Mouse (Mus musculus) liver, adult 2 months (tissue): ENCODE measurements around the gene Mroh7. TPM values are rescaled to one million over a fixed set of nuclear protein-coding genes. Genes with fewer than 3 reads are reported as not detected.
A peak's percentile ranks its signal among the peaks of the same experiment; 100 is the strongest.
"Not testable (repeated sequence)": the region's sequence is repeated elsewhere in the genome, so short reads cannot be mapped to it uniquely, and the experiment has no call there.

Experiments
- DNase-seq: peaks from one replicate; pipeline ENCODE4 v3.0.0-alpha.2; 2011; ENCODE audit warnings: low read depth, low spot score; ENCODE audit errors: extremely low read depth
- H3K27ac ChIP-seq: fragments of 200-500 bp; replicated peaks from 2 replicates; pipeline ENCODE4 v1.5.1; 2012; ENCODE audit warnings: low read depth, mild to moderate bottlenecking, control low read depth, inconsistent platforms, low read length; ENCODE audit not compliant: insufficient read depth
- H3K27me3 ChIP-seq: fragments of 200-500 bp; 2 replicates; pipeline ENCODE4 v1.6.1; 2012; ENCODE audit warnings: mild to moderate bottlenecking, moderate library complexity, low read length, inconsistent platforms; ENCODE audit not compliant: control insufficient read depth, insufficient read depth
- H3K36me3 ChIP-seq: fragments of 200-500 bp; 2 replicates; pipeline ENCODE4 v1.6.1; 2012; ENCODE audit warnings: low read length, inconsistent platforms; ENCODE audit not compliant: control insufficient read depth, insufficient read depth
- H3K4me1 ChIP-seq: fragments of 200-500 bp; 2 replicates; pipeline ENCODE4 v1.6.1; 2011; ENCODE audit warnings: low read length; ENCODE audit not compliant: control insufficient read depth, insufficient read depth
- H3K4me3 ChIP-seq: fragments of 200-500 bp; 2 replicates; pipeline ENCODE4 v1.5.1; 2011; ENCODE audit warnings: low read depth, mild to moderate bottlenecking, control low read depth, low read length, moderate library complexity; ENCODE audit not compliant: insufficient read depth
- H3K79me2 ChIP-seq: fragments of 200-500 bp; 2 replicates; pipeline ENCODE4 v1.6.1; 2012; ENCODE audit warnings: inconsistent platforms, mild to moderate bottlenecking, low read length, moderate library complexity; ENCODE audit not compliant: control insufficient read depth, insufficient read depth
- H3K9ac ChIP-seq: fragments of 200-500 bp; 2 replicates; pipeline ENCODE4 v1.6.1; 2012; ENCODE audit warnings: low read depth, mild to moderate bottlenecking, control low read depth, inconsistent platforms, low read length
- CTCF ChIP-seq: fragments of 200-500 bp; IDR thresholded peaks from 2 replicates; pipeline ENCODE4 v1.5.1; 2011; ENCODE audit warnings: low read depth, low read length, control low read depth
- POLR2A ChIP-seq: fragments of 200-500 bp; IDR thresholded peaks from 2 replicates; pipeline ENCODE4 v1.6.1; 2011; ENCODE audit warnings: low read length, control low read depth; ENCODE audit not compliant: insufficient read depth; ENCODE audit errors: extremely low read depth
- WGBS: fragments of 180-500 bp; shearing (Covaris S2); methylation state at CpG from one replicate; pipeline ENCODE4 v1.1.7; 2018; 5-methylcytosine and 5-hydroxymethylcytosine counted together
- polyA plus RNA-seq: library from polyadenylated mRNA; depleted of rRNA; stranded (reverse); fragments of >200 nt; gene quantifications from 2 replicates; pipeline ENCODE4 v1.2.3, GENCODE M21; 2012
- total RNA-seq: library from RNA; depleted of rRNA; stranded (reverse); fragments of >200 nt; gene quantifications from 2 replicates; pipeline ENCODE4 v1.2.3, GENCODE M21; 2014

The Mroh7 gene
- total and polyA plus RNA-seq, 2 experiments = under 0.01 to 0.69 TPM

DNA sequence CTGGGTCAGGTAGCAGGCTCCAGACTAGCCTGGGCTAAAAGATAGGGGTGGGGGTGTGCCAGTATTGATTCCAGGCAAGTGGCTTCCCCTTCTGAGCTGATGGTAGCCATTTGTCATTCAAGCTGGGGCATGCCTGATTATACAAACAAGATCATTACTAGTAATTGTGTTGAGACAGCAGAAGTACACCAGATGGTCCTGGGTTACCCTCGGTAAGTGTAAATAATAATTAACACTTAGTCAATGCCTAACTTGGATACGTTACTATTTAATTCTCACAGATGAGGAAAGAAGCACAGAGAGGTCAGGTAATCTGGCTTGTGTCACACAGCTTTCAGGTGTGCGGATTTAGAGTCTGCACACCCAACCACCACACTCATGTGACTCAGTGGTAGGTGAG, 7.2 kb upstream of the Mroh7 start:
- Histone ChIP-seq H3K79me2 (no peaks in the 10 kb centered on the region), H3K36me3 (no peaks in the 10 kb centered on the region), H3K27ac (no peak overlapping the region), H3K4me3 (no peak overlapping the region), H3K4me1 (no peaks in the 10 kb centered on the region), H3K27me3 (no peaks in the 10 kb centered on the region), H3K9ac (no peak overlapping the region)
- DNase-seq = no peak
- WGBS = 59% methylated on average over 3 of the region's 3 CpGs
- TF ChIP-seq CTCF (no peak), POLR2A (no peak)

DNA sequence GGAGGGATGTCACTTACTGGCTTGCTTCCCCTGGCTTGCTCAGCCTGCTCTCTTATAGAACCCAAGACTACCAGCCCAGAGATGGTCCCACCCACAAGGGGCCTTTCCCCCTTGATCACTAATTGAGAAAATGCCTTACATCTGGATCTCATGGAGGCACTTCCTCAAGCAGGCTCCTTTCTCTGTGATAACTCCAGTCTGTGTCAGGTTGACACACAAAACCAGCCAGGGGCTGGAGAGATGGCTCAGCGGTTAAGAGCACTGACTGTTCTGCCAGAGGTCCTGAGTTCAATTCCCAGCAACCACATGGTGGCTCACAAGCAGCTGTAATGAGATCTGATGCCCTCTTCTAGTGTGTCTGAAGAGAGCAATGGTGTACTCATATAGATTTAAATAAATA, 6.2 kb upstream of the Mroh7 start:
- not testable (repeated sequence) for H3K36me3 ChIP-seq, H3K27me3 ChIP-seq, H3K4me3 ChIP-seq, H3K27ac ChIP-seq, DNase-seq, H3K9ac ChIP-seq, H3K4me1 ChIP-seq, H3K79me2 ChIP-seq
- WGBS = 89% methylated on average over 1 of the region's 1 CpGs

DNA sequence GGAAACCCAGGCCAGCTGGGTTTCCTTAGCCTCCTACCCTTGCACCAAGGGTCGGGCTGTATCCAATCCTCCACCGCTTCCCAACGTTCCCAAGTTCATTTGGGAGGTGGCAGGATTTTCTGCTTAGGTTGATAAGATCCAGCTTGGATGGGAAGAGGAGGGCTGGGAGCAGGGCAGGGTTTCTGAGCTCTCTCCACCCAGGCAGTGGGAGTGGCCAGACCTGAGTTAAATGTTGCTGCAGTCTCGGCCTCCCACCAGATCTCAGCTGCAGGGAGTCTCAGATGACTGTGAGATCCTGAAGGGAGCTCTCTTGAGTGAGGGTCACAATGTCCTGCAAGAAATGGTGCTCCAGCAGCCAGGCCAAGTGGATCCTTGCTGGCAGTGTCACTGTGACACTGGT, 2.9 kb upstream of the Mroh7 start, which contains the start of gene Fam151a:
Fam151a (plus strand) TSS at position 254 of the 400 bp plus-strand sequence.
- DNase-seq = no peak
- WGBS = 72% methylated on average over 4 of the region's 4 CpGs
- H3K27me3 ChIP-seq = no peaks in the 10 kb centered on the region
- H3K36me3 ChIP-seq = no peaks in the 10 kb centered on the region
- H3K9ac ChIP-seq = no peak within 1 kb of the TSS
- H3K27ac ChIP-seq = no peak within 1 kb of the TSS
- no peaks in the 10 kb centered on the region for H3K4me1 ChIP-seq
- H3K4me3 ChIP-seq = no peak within 1 kb of the TSS
- H3K79me2 ChIP-seq = no peaks in the 10 kb centered on the region
- TF ChIP-seq POLR2A (no peak), CTCF (no peak)

DNA sequence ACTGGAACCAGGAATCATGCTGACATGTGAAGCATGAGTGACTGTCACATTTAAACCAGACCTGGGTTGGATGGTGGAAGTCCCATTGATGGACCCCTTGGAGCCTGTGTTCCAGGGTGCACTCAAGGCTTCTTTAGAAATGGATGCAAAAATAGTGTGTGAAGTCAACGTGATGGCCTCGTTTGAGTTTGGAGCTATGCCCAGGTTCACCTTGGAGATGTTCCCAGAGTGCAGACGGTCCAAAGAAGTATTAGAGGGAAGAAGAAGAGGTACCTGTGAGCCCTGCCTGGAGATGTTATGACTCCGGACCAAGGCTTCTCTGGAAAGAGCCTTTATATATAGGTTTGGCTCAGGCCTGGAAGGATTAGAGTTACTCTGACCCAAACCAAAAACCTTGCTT, 10.1 kb downstream of the Mroh7 start:
- no peaks in the 10 kb centered on the region for H3K36me3 ChIP-seq
- DNase-seq = peak; percentile 32
- H3K9ac ChIP-seq = no peak overlapping the region
- H3K27ac ChIP-seq = no peak overlapping the region
- no peak for TF ChIP-seq POLR2A
- TF ChIP-seq CTCF = no peak
- no peaks in the 10 kb centered on the region for H3K79me2 ChIP-seq
- 36% methylated on average over 4 of the region's 4 CpGs for WGBS
- no peak overlapping the region for H3K4me3 ChIP-seq
- no peaks in the 10 kb centered on the region for H3K27me3 ChIP-seq
- no peaks in the 10 kb centered on the region for H3K4me1 ChIP-seq

DNA sequence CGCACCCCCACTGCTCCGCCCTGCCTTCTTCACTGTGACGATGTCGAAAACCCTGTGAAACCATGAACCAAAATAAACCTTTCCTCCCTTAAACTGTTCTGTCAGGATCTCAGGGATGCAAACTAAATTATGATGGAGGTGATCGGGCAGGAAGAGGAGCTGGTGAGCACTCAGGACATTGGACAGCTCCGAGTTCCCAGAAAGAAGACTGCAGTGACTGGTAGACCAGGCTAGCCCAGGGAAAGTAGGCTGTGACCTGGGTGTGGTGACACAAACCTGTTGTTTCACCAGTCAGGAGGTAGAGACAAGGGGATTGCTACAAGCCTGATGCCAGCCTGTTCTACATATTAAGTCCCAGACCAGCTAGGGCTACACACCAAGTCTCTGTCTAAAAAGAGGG, 17.1 kb downstream of the Mroh7 start:
- TF ChIP-seq CTCF = no peak
- no peaks in the 10 kb centered on the region for H3K79me2 ChIP-seq
- no peak overlapping the region for H3K27ac ChIP-seq
- no peak overlapping the region for H3K9ac ChIP-seq
- H3K27me3 ChIP-seq = no peaks in the 10 kb centered on the region
- DNase-seq = no peak
- no peaks in the 10 kb centered on the region for H3K4me1 ChIP-seq
- WGBS = 89% methylated on average over 6 of the region's 6 CpGs
- H3K4me3 ChIP-seq = no peak overlapping the region
- H3K36me3 ChIP-seq = no peaks in the 10 kb centered on the region

DNA sequence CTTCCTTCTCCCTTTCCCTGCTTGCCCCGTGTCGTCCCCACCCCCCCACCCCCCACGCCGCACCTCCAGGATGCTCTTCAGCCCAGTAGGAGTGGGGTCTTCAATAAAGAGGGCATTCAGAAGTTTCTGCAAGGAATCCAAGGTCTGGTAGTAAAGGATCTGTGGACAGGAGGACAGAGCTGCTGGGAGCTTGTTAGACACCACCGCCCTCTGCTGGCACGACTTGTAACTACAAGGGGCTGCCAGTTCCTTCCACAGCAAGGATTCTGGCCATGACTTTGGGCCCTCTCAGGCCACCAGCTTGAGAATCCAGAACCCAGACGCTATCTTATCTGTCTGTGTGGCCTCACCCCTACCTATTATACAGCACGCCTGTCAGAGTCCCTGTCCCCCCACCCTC, 22.3 kb downstream of the Mroh7 start:
- DNase-seq = peak; percentile 37
- Histone ChIP-seq H3K9ac (no peak overlapping the region), H3K36me3 (no peaks in the 10 kb centered on the region), H3K27ac (no peak overlapping the region), H3K27me3 (no peaks in the 10 kb centered on the region), H3K4me1 (no peaks in the 10 kb centered on the region), H3K4me3 (no peak overlapping the region), H3K79me2 (no peaks in the 10 kb centered on the region)
- 2% methylated on average over 8 of the region's 8 CpGs for WGBS
- TF ChIP-seq CTCF = peak; percentile 96
- TF ChIP-seq POLR2A = no peak
